Mouse (Mus musculus): Measurements from ENCODE around the gene Nipa1. TPM values are rescaled to one million over a fixed set of nuclear protein-coding genes. Genes with fewer than 3 reads are reported as not detected.
A peak's percentile ranks its signal among the peaks of the same experiment; 100 is the strongest.

Nipa1 gene
- polyA plus RNA-seq, 1 experiment from 2014 or later, result 3.7 TPM

DNA sequence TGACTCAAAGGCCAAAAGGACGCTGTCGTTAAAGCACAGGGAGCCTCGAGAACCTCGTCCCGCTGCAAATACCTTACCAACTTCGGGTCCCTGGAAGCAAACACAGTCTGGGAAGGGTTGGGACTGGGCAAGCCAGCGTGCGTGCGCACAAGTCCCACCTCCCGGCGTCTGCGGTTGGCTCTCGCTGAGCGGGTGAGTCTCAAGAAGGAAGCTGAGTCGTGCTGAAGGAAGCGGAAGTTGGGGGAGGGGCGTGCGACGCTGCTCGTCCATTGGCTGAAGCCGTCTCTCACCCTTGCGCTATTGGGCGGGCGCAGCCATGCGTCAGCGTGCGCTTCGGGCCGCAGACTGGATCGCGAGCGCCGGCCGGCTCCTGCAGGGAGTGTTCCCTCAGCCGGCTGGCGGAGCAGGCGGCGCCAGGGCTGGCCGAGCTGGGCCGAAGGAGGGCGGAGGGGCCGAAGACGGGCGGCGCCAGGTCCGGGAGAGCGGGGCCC, 30.1 kb upstream of the Nipa1 start, which contains the start of gene Herc2:
TSS of gene Herc2 (plus strand) at position 366 of the 491 bp plus-strand sequence.
- peak; percentile 99 for ATAC-seq

DNA sequence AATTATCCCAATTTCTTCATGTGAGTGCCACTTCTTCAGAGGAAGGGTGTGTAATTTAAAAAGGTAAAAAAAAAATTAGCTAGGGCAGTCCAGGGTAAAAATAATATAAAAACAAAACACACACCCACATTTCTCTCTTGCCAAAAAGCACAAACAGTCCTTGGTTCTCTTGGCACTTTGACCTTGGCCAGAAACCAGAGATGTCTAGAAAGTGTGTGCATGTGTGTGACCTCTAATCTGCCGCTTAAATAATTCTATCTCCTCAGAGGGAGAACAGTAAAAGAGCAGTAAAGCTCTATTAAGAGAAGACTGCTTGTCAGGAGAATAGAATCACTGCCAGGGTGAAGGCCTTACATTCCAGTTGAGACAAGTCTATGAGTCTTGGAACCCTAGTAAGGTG, 27.4 kb upstream of the Nipa1 start:
- H3K27ac ChIP-seq (ENCODE audit: low read depth, low read length), result no peak overlapping the region
- no peak overlapping the region for H3K4me3 ChIP-seq (ENCODE audit: low read depth, low read length)
- 83% methylated on average over 1 of the region's 1 CpGs for WGBS
- no peaks in the 10 kb centered on the region for H3K4me1 ChIP-seq (replicated peaks; ENCODE audit: control insufficient read depth, insufficient read depth, low read length)
- H3K36me3 ChIP-seq (ENCODE audit: control insufficient read depth, insufficient read depth), result no peaks in the 10 kb centered on the region
- H3K4me2 ChIP-seq (replicated peaks; ENCODE audit: low read depth), result no peak overlapping the region
- no peak overlapping the region for H3K9ac ChIP-seq (ENCODE audit: low read depth, low read length)
- no peak for TF ChIP-seq CTCF (IDR thresholded peaks at IDR 0.05; ENCODE audit: low read depth)
- H3K27me3 ChIP-seq (replicated peaks; ENCODE audit: control insufficient read depth, insufficient read depth, low read length), result no peaks in the 10 kb centered on the region
- no peaks in the 10 kb centered on the region for H3K9me3 ChIP-seq (ENCODE audit: control insufficient read depth)
- no peak for ATAC-seq

More for the DNA sequence above, 30.1 kb upstream of the Nipa1 start, which contains the start of gene Herc2:
- H3K4me3 ChIP-seq (ENCODE audit: low read depth, low read length), result peak within 1 kb of the TSS; percentile 80
- TF ChIP-seq CTCF (IDR thresholded peaks at IDR 0.05; ENCODE audit: low read depth), result peak; percentile 17; the same call in 1 of the 2 replicates
- peak within 1 kb of the TSS; percentile 77 for H3K9ac ChIP-seq (ENCODE audit: low read depth, low read length)
- H3K27me3 ChIP-seq (replicated peaks; ENCODE audit: control insufficient read depth, insufficient read depth, low read length), result no peaks in the 10 kb centered on the region
- H3K27ac ChIP-seq (ENCODE audit: low read depth, low read length), result peak within 1 kb of the TSS; percentile 95
- no peaks in the 10 kb centered on the region for H3K36me3 ChIP-seq (ENCODE audit: control insufficient read depth, insufficient read depth)
- H3K4me2 ChIP-seq (replicated peaks; ENCODE audit: low read depth), result peak within 1 kb of the TSS; percentile 75
- H3K4me1 ChIP-seq (replicated peaks; ENCODE audit: control insufficient read depth, insufficient read depth, low read length), result no peaks in the 10 kb centered on the region
- 0% methylated on average over 47 of the region's 47 CpGs for WGBS
- H3K9me3 ChIP-seq (ENCODE audit: control insufficient read depth), result no peaks in the 10 kb centered on the region

DNA sequence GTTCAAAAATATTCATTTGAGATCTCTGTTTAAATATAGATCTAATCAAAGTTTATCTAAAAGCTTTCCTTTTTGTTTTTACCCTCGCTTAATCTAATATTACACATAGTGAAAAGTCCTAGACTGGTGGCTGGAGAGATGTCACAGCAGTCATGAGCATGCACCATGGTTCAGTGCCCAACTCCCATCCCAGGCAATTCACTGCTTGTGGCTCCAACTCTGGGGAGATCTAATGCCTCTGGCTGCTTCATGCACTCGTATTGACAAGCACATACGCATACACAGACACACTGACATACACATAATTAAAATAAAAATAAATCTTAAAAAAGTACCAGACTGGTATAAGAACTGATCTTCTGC, 24.5 kb upstream of the Nipa1 start:
- Histone ChIP-seq H3K4me1 (replicated peaks; ENCODE audit: control insufficient read depth, insufficient read depth, low read length) (no peaks in the 10 kb centered on the region), H3K9ac (ENCODE audit: low read depth, low read length) (no peak overlapping the region), H3K9me3 (ENCODE audit: control insufficient read depth) (no peaks in the 10 kb centered on the region), H3K36me3 (ENCODE audit: control insufficient read depth, insufficient read depth) (no peaks in the 10 kb centered on the region), H3K27ac (ENCODE audit: low read depth, low read length) (no peak overlapping the region), H3K27me3 (replicated peaks; ENCODE audit: control insufficient read depth, insufficient read depth, low read length) (no peaks in the 10 kb centered on the region), H3K4me3 (ENCODE audit: low read depth, low read length) (no peak overlapping the region), H3K4me2 (replicated peaks; ENCODE audit: low read depth) (no peak overlapping the region)
- 76% methylated on average over 3 of the region's 3 CpGs for WGBS
- ATAC-seq, result no peak
- no peak for TF ChIP-seq CTCF (IDR thresholded peaks at IDR 0.05; ENCODE audit: low read depth)

DNA sequence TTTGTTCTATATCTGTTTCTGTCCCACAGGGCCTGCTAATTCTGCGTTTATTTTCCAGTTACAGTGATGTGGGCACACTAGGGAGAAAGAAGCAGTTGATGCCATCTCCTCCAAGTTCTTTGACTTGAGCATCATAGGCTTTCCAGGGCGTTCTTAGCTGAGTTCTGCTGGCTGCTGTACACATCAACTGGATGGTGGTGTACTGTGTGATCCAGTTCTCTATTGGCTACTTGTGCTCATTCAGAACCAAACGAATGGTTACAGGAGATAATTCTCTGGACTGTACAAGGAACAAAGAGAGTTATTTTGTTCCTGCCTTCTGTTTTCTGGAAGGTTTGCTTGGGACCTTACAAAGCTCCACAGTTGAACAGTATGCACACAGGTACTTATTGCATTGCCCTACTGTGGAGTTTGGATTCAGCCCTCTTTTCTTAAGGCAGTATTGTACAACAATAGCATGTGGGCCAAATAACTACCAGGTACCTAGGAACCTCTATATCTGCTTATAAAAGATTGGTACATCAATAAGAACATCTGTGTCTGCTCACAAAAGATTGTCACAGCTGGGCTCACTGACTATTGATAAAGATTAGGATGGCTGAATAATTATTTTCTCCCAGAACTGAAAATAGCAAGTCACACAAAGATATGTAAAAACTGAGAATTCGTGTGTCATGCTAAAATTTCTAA, 24.0 kb upstream of the Nipa1 start:
- Histone ChIP-seq H3K9me3 (ENCODE audit: control insufficient read depth) (no peaks in the 10 kb centered on the region), H3K4me1 (replicated peaks; ENCODE audit: control insufficient read depth, insufficient read depth, low read length) (no peaks in the 10 kb centered on the region), H3K36me3 (ENCODE audit: control insufficient read depth, insufficient read depth) (no peaks in the 10 kb centered on the region), H3K27me3 (replicated peaks; ENCODE audit: control insufficient read depth, insufficient read depth, low read length) (no peaks in the 10 kb centered on the region), H3K27ac (ENCODE audit: low read depth, low read length) (no peak overlapping the region), H3K9ac (ENCODE audit: low read depth, low read length) (no peak overlapping the region), H3K4me3 (ENCODE audit: low read depth, low read length) (no peak overlapping the region), H3K4me2 (replicated peaks; ENCODE audit: low read depth) (no peak overlapping the region)
- no peak for TF ChIP-seq CTCF (IDR thresholded peaks at IDR 0.05; ENCODE audit: low read depth)
- no peak for ATAC-seq
- WGBS, result 62% methylated on average over 4 of the region's 4 CpGs

DNA sequence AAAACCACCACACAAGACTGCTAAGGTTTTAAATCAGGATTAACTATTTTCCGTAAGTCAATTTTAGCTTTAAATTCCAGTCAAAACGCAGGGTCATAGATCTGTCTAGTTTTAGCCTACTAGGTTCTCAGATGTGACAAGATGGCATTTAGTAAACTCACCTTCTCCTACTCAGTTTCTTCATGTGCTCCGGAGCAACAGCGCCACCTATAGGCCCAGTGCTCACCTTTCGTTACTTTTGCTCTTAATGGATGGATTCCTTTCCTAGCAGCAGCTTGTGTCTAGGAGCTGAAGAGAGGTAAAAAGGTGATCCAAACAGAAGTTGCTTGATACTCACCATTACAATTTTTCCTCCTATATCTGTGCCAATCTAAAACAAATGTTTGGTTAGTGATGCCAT, 22.6 kb upstream of the Nipa1 start:
- no peaks in the 10 kb centered on the region for H3K27me3 ChIP-seq (replicated peaks; ENCODE audit: control insufficient read depth, insufficient read depth, low read length)
- H3K27ac ChIP-seq (ENCODE audit: low read depth, low read length), result no peak overlapping the region
- H3K4me2 ChIP-seq (replicated peaks; ENCODE audit: low read depth), result no peak overlapping the region
- H3K9ac ChIP-seq (ENCODE audit: low read depth, low read length), result no peak overlapping the region
- H3K4me1 ChIP-seq (replicated peaks; ENCODE audit: control insufficient read depth, insufficient read depth, low read length), result no peaks in the 10 kb centered on the region
- no peaks in the 10 kb centered on the region for H3K9me3 ChIP-seq (ENCODE audit: control insufficient read depth)
- no peak for ATAC-seq
- peak; percentile 96 for TF ChIP-seq CTCF (IDR thresholded peaks at IDR 0.05; ENCODE audit: low read depth)
- no peaks in the 10 kb centered on the region for H3K36me3 ChIP-seq (ENCODE audit: control insufficient read depth, insufficient read depth)
- 17% methylated on average over 5 of the region's 5 CpGs for WGBS
- H3K4me3 ChIP-seq (ENCODE audit: low read depth, low read length), result no peak overlapping the region

DNA sequence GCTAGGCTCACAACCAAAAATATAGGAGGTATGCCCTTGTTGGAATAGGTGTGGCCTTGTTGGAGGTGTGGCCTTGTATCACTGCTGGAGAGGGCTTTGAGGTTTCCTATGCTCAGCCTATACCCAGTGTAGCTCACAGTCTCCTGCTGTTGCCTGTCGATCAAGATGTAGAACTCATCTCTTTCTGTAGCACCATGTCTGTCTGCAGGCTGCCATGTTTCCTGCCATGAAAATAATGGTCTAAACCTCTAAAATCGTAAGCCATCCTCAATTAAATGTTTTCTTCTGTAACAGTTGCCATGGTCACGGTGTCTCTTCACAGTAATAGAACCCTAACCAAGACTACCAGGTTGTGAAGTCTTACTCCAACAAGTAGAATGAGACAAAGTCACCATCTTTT, 3.8 kb upstream of the Nipa1 start:
- 95% methylated on average over 3 of the region's 3 CpGs for WGBS
- Histone ChIP-seq H3K9ac (ENCODE audit: low read depth, low read length) (no peak overlapping the region), H3K4me3 (ENCODE audit: low read depth, low read length) (no peak overlapping the region), H3K4me1 (replicated peaks; ENCODE audit: control insufficient read depth, insufficient read depth, low read length) (no peaks in the 10 kb centered on the region), H3K27ac (ENCODE audit: low read depth, low read length) (no peak overlapping the region), H3K36me3 (ENCODE audit: control insufficient read depth, insufficient read depth) (no peaks in the 10 kb centered on the region), H3K4me2 (replicated peaks; ENCODE audit: low read depth) (no peak overlapping the region), H3K9me3 (ENCODE audit: control insufficient read depth) (no peaks in the 10 kb centered on the region), H3K27me3 (replicated peaks; ENCODE audit: control insufficient read depth, insufficient read depth, low read length) (no peaks in the 10 kb centered on the region)
- no peak for TF ChIP-seq CTCF (IDR thresholded peaks at IDR 0.05; ENCODE audit: low read depth)
- no peak for ATAC-seq
